Mouse (Mus musculus) liver, embryonic 14.5 days (tissue): ENCODE results near the gene Fa2h. TPM values are rescaled to one million over a fixed set of nuclear protein-coding genes. Genes with fewer than 3 reads are reported as not detected.
"Not testable (repeated sequence)": the region's sequence is repeated elsewhere in the genome, so short reads cannot be mapped to it uniquely, and the experiment has no call there.

Source experiments
- ATAC-seq: fragments of 200-750 bp; cut with Nextera tagmentation; 2 replicates; pipeline ENCODE4 v1.8.0; 2017; ENCODE audit warnings: moderate number of reproducible peaks, mild to moderate bottlenecking, moderate library complexity; ENCODE audit not compliant: insufficient read depth
- DNase-seq, 3 experiments: peaks; one replicate each; pipeline ENCODE4 v3.0.0-alpha.2; 2012 to 2013; ENCODE audit warnings: low read depth in 3 of 3, low spot score in 3 of 3
- H3K27ac ChIP-seq: fragments of 300-500 bp; sonication (generic); 2 replicates; pipeline ENCODE4 v1.5.1; 2014; ENCODE audit warnings: moderate library complexity, mild to moderate bottlenecking, control low read depth, inconsistent platforms
- H3K27me3 ChIP-seq: fragments of 300-500 bp; sonication (generic); 2 replicates; pipeline ENCODE4 v1.6.1; 2014; ENCODE audit warnings: mild to moderate bottlenecking, low read length, moderate library complexity; ENCODE audit not compliant: control insufficient read depth, insufficient read depth
- H3K36me3 ChIP-seq: fragments of 300-500 bp; sonication (generic); replicated peaks from 2 replicates; pipeline ENCODE4 v1.6.1; 2014; ENCODE audit warnings: low read depth; ENCODE audit not compliant: control insufficient read depth, insufficient read depth
- H3K4me1 ChIP-seq, 2 experiments: fragments of 200-500 bp in 1 of 2; fragments of 300-500 bp in 1 of 2; sonication (generic) in 1 of 2; replicated peaks; 2 replicates each; pipeline ENCODE4 v1.6.1; 2012 to 2014; ENCODE audit warnings: antibody characterized with exemption in 1 of 2, inconsistent platforms in 1 of 2, low read length in 1 of 2; ENCODE audit not compliant: control insufficient read depth in 2 of 2, insufficient read depth in 2 of 2
- H3K4me2 ChIP-seq: fragments of 300-500 bp; sonication (generic); 2 replicates; pipeline ENCODE4 v1.6.1; 2014; ENCODE audit warnings: low read depth, mild to moderate bottlenecking, control low read depth, moderate library complexity
- H3K4me3 ChIP-seq, 2 experiments: fragments of 200-500 bp in 1 of 2; fragments of 300-500 bp in 1 of 2; sonication (generic) in 1 of 2; 2 replicates each; pipeline ENCODE4 v1.5.1; 2012 to 2014; ENCODE audit warnings: low read depth in 2 of 2, low read length in 2 of 2, mild to moderate bottlenecking in 2 of 2, control low read depth in 1 of 2, inconsistent platforms in 1 of 2, moderate library complexity in 1 of 2; ENCODE audit not compliant: insufficient read depth in 1 of 2
- H3K9ac ChIP-seq: fragments of 300-500 bp; sonication (generic); replicated peaks from 2 replicates; pipeline ENCODE4 v1.6.1; 2014; ENCODE audit warnings: mild to moderate bottlenecking, control low read depth, moderate library complexity
- H3K9me3 ChIP-seq: fragments of 300-500 bp; sonication (generic); 2 replicates; pipeline ENCODE4 v1.6.1; 2016; ENCODE audit warnings: low read length, mixed read lengths; ENCODE audit not compliant: control insufficient read depth
- CTCF ChIP-seq: IDR thresholded peaks from 2 replicates; pipeline ENCODE4 v1.5.1; 2016; ENCODE audit warnings: antibody characterized with exemption, low read depth, control low read depth
- EP300 ChIP-seq: IDR thresholded peaks from 2 replicates; pipeline ENCODE4 v1.6.1; 2016; ENCODE audit warnings: antibody characterized with exemption, low read depth
- WGBS: fragments of 180-500 bp; shearing (Covaris S2); extraction: QIAGEN DNeasy Blood & Tissue Kit; methylation state at CpG from one replicate; pipeline ENCODE4 v1.1.7; 2014; ENCODE audit not compliant: insufficient replicate concordance; 5-methylcytosine and 5-hydroxymethylcytosine counted together
- polyA plus RNA-seq, 2 experiments: library from polyadenylated mRNA; depleted of rRNA in 1 of 2; stranded (reverse) in 1 of 2; unstranded in 1 of 2; fragments of >200 nt; fragmentation: Nextera tagmentation in 1 of 2; extraction: Ambion mirVana in 1 of 2; gene quantifications; 2 replicates each; pipeline versions ENCODE4 v1.2.1 to v1.2.3; 2012 to 2014

The Fa2h gene
- polyA plus RNA-seq, 2 experiments = 0.02 TPM; not detected in 1

GRCm38 (mm10) chr8:111337890-111338347 lies 55.7 kb downstream of the Fa2h start, which contains the start of gene Mlkl:
Mlkl (minus strand) TSS chr8:111338177.
- H3K4me3 ChIP-seq = peak within 1 kb of the TSS; percentile 58 to 66
- ATAC-seq (no peak), DNase-seq (peak in 1 of 3 experiments; percentile 9)
- peaks cover 0 to 6% of the 10 kb centered on the region in 2 experiments; a peak in 2 of 4 replicates for H3K4me1 ChIP-seq
- peak within 1 kb of the TSS; percentile 86 for H3K4me2 ChIP-seq
- H3K9me3 ChIP-seq = no peaks in the 10 kb centered on the region
- TF ChIP-seq CTCF (no peak; the same call in 1 of the 2 replicates), EP300 (no peak)
- H3K9ac ChIP-seq = peak within 1 kb of the TSS; percentile 49
- no peak within 1 kb of the TSS for H3K27ac ChIP-seq
- H3K36me3 ChIP-seq = no peaks in the 10 kb centered on the region
- no peaks in the 10 kb centered on the region for H3K27me3 ChIP-seq
- under 1% methylated on average over 29 of the region's 29 CpGs for WGBS

- WGBS = 9% methylated on average over 17 of the region's 17 CpGs
- peak overlapping the region; percentile 86 for H3K4me2 ChIP-seq
- TF ChIP-seq CTCF (no peak), EP300 (no peak)
- no peaks in the 10 kb centered on the region for H3K36me3 ChIP-seq
- H3K4me3 ChIP-seq = peak overlapping the region; percentile 58 to 66
- H3K9me3 ChIP-seq = no peaks in the 10 kb centered on the region
- H3K4me1 ChIP-seq = peaks cover 0 to 6% of the 10 kb centered on the region in 2 experiments; a peak in 2 of 4 replicates
- ATAC-seq = no peak
- DNase-seq = no peak
- no peak overlapping the region for H3K27ac ChIP-seq
- H3K27me3 ChIP-seq = no peaks in the 10 kb centered on the region
- H3K9ac ChIP-seq = peak overlapping the region; percentile 49
Observed at GRCm38 (mm10) chr8:111337311-111337889, 56.2 kb downstream of the Fa2h start.

- H3K9me3 ChIP-seq = no peaks in the 10 kb centered on the region
- peaks cover 0 to 6% of the 10 kb centered on the region in 2 experiments; a peak in 2 of 4 replicates for H3K4me1 ChIP-seq
- WGBS = 68% methylated on average over 4 of the region's 4 CpGs
- no peaks in the 10 kb centered on the region for H3K36me3 ChIP-seq
- H3K27me3 ChIP-seq = no peaks in the 10 kb centered on the region
- H3K9ac ChIP-seq = no peak overlapping the region
- no peak for DNase-seq
- ATAC-seq = no peak
- no peak overlapping the region for H3K27ac ChIP-seq
- H3K4me2 ChIP-seq = 0 out of 2 replicates have a peak overlapping the region, but pooled peaks have one; percentile 9
- H3K4me3 ChIP-seq = no peak overlapping the region; a peak in 1 of 4 replicates
- TF ChIP-seq EP300 (no peak), CTCF (peak; percentile 19; the same call in 1 of the 2 replicates)
Observed at GRCm38 (mm10) chr8:111336692-111337091, 56.9 kb downstream of the Fa2h start.

- Histone ChIP-seq H3K4me3 (no peak overlapping the region), H3K4me1 (0 out of 4 replicates have a peak, but pooled peaks cover 0 to 1% of the 10 kb centered on the region in 2 experiments), H3K9ac (no peak overlapping the region), H3K27ac (no peak overlapping the region), H3K27me3 (no peaks in the 10 kb centered on the region), H3K4me2 (no peak overlapping the region), H3K36me3 (no peaks in the 10 kb centered on the region), H3K9me3 (no peaks in the 10 kb centered on the region)
- WGBS = 45% methylated on average over 6 of the region's 6 CpGs
- DNase-seq (no peak), ATAC-seq (no peak)
- TF ChIP-seq EP300 (no peak), CTCF (no peak)
Observed at GRCm38 (mm10) chr8:111325222-111325790, 68.3 kb downstream of the Fa2h start.

- Histone ChIP-seq H3K9me3 (no peaks in the 10 kb centered on the region), H3K4me1 (peaks cover 6 to 19% of the 10 kb centered on the region in 2 experiments; a peak in 3 of 4 replicates), H3K4me2 (no peak overlapping the region), H3K4me3 (no peak overlapping the region), H3K36me3 (no peaks in the 10 kb centered on the region), H3K9ac (no peak overlapping the region), H3K27ac (no peak overlapping the region), H3K27me3 (no peaks in the 10 kb centered on the region)
- ATAC-seq = no peak
- WGBS = 78% methylated on average over 12 of the region's 12 CpGs
- TF ChIP-seq EP300 (no peak), CTCF (no peak)
- no peak for DNase-seq
Observed at GRCm38 (mm10) chr8:111314729-111315128, 78.9 kb downstream of the Fa2h start.

- H3K36me3 ChIP-seq, H3K4me3 ChIP-seq, ATAC-seq, DNase-seq, H3K9ac ChIP-seq, H3K9me3 ChIP-seq, H3K27me3 ChIP-seq, H3K27ac ChIP-seq, H3K4me2 ChIP-seq: not testable (repeated sequence)
- 77% methylated on average over 6 of the region's 6 CpGs for WGBS
- H3K4me1 ChIP-seq = peaks cover 6 to 19% of the 10 kb centered on the region in 2 experiments; a peak in 3 of 4 replicates
Observed at GRCm38 (mm10) chr8:111313961-111314360, 79.7 kb downstream of the Fa2h start.
